Mouse (Mus musculus): ENCODE results near the gene Hexim2.

DNA sequence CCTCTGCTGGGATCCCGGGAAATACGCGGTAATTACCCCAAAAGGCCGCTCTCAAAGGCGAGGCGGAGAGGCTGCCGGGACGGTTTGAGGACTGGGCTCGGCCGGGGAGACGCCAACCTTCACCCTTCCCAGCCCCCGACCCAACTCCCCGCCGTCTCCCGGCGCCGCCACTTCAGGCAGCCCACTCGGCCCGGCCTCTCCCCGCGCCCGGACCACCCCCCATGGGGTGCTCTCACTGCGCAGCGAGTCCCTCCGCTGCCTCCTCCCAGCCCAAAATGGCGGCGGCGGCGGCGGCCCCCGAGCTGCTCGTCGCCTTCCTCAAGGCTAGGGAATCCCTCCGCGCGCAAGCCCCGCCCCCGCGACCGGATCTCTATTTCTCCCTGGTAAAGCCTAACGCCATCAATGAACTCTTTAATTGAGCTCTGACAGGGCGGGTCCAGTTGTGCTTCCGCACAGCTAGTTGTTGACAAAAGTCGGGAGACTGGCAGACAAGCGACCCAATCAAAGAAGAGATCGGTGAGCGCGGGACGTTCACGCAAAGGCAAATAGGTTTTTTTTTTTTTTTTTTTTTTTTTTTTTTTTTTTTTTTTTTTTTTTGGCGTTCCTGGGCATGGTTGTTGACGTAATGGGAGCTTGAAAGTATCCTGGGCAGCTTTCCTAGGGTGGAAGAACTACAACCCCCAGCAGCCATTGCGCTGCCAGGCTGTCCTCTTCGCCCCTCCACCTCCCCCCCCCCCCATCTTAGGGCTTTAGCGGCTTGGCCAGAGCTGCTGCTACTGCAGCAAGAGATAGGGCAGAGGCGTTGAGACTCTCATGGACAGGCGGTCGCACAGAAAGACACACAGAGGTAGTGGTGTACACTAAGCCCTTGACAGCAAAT, 587 bp downstream of the Hexim2 start:
- TF ChIP-seq CTCF (IDR thresholded peaks at IDR 0.05; ENCODE audit: low read depth, low read length), result no peak
- no peak for TF ChIP-seq POLR2A (IDR thresholded peaks at IDR 0.05; ENCODE audit: borderline replicate concordance, low read depth, low read length)

Measured in bone marrow macrophage, adult 2 months (primary cell).